ENCODE assay signal across 8 mouse cellular contexts in the genomic region with DNA sequence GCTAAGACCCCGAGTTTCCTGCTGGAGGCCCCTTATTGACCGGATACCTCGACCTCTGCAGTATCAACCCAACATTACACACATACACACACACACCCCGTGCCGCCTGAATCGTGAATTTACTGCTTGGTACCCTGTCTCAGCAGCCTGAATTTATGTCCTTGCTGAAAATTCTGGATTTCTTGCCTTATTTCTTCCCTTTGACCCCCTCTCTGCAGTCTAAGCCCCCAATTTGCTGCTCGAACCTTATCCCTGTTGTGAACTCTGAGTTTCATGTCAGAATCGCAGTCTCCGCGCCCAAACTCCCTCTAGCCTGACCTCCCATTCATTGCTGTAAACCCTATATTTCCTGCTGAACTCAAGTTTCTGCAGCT. TPM values are rescaled to one million over a fixed set of nuclear protein-coding genes. Genes with fewer than 3 reads are reported as not detected.
DNase-seq lines count a peak whose midpoint lies in the region; ATAC-seq lines count a peak whose summit lies in the region.

No protein-coding gene starts in this region.

- peak overlapping the region; percentile 84 for H3K4me2 ChIP-seq in kidney, embryonic 16.5 days (replicated peaks; ENCODE audit: low read depth, low read length)
- peak overlapping the region; percentile 91 for H3K4me2 ChIP-seq in hindbrain, embryonic 15.5 days
- peak overlapping the region; percentile 95 for H3K4me2 ChIP-seq in midbrain, embryonic 16.5 days (ENCODE audit: low read length)

- no peaks in the 10 kb centered on the region for H3K9me3 ChIP-seq in kidney, embryonic 16.5 days (ENCODE audit: low read length)
- H3K9me3 ChIP-seq in embryonic facial prominence, embryonic 10.5 days, result no peaks in the 10 kb centered on the region
- no peaks in the 10 kb centered on the region for H3K9me3 ChIP-seq in hindbrain, embryonic 15.5 days
- no peaks in the 10 kb centered on the region for H3K9me3 ChIP-seq in midbrain, embryonic 16.5 days (replicated peaks; ENCODE audit: control insufficient read depth, low read length, poor library complexity, severe bottlenecking)

- H3K36me3 ChIP-seq in kidney, embryonic 16.5 days (ENCODE audit: insufficient read depth, low read length), result peaks cover 21% of the 10 kb centered on the region
- H3K36me3 ChIP-seq in embryonic facial prominence, embryonic 10.5 days (replicated peaks), result peaks cover 44% of the 10 kb centered on the region
- H3K36me3 ChIP-seq in hindbrain, embryonic 15.5 days, result peaks cover 13% of the 10 kb centered on the region
- 0 out of 2 replicates have a peak, but pooled peaks cover under 1% of the 10 kb centered on the region for H3K36me3 ChIP-seq in midbrain, embryonic 16.5 days (ENCODE audit: control insufficient read depth, insufficient read depth, low read length)

- peak overlapping the region; percentile 73 for H3K4me3 ChIP-seq in kidney, embryonic 16.5 days (ENCODE audit: low read length)
- peak overlapping the region; percentile 93 for H3K4me3 ChIP-seq in embryonic facial prominence, embryonic 10.5 days
- H3K4me3 ChIP-seq in hindbrain, embryonic 15.5 days, result peak overlapping the region; percentile 76
- peak overlapping the region; percentile 76 for H3K4me3 ChIP-seq in midbrain, embryonic 16.5 days (ENCODE audit: low read depth, low read length)

- peak overlapping the region; percentile 93 for H3K9ac ChIP-seq in kidney, embryonic 16.5 days (replicated peaks; ENCODE audit: low read length)
- H3K9ac ChIP-seq in hindbrain, embryonic 15.5 days, result peak overlapping the region; percentile 95
- H3K9ac ChIP-seq in midbrain, embryonic 16.5 days (ENCODE audit: low read depth, low read length), result peak overlapping the region; percentile 91

- DNase-seq in kidney, adult 8-10 months, result no peak
- peak; percentile 41 for DNase-seq in embryonic facial prominence, embryonic 10.5 days (ENCODE audit: low spot score)
- DNase-seq in right cerebral cortex, postnatal 25 days, result no peak
- DNase-seq in frontal cortex, postnatal 36 days (ENCODE audit: low spot score in 2 of 2), result no peak

- no peak for ATAC-seq in kidney, embryonic 16.5 days (ENCODE audit: low FRiP score, low TSS enrichment)
- ATAC-seq in hindbrain, embryonic 15.5 days (ENCODE audit: low FRiP score, low read depth), result no peak
- no peak; the same call in 1 of the 2 replicates for ATAC-seq in midbrain, embryonic 16.5 days
- ATAC-seq in monocyte, adult 5-6 weeks (replicated peaks; ENCODE audit: insufficient number of reproducible peaks, low FRiP score, low TSS enrichment, poor library complexity, severe bottlenecking), result no peak

- no peaks in the 10 kb centered on the region for H3K27me3 ChIP-seq in kidney, embryonic 16.5 days (ENCODE audit: insufficient read depth, low read length)
- no peaks in the 10 kb centered on the region for H3K27me3 ChIP-seq in embryonic facial prominence, embryonic 10.5 days (replicated peaks; ENCODE audit: low read depth, poor library complexity, severe bottlenecking)
- no peaks in the 10 kb centered on the region for H3K27me3 ChIP-seq in hindbrain, embryonic 15.5 days
- no peaks in the 10 kb centered on the region for H3K27me3 ChIP-seq in midbrain, embryonic 16.5 days (ENCODE audit: control insufficient read depth, insufficient read depth, low read depth, low read length)

- under 1% methylated on average over 10 of the region's 10 CpGs for WGBS in kidney, embryonic 16.5 days
- 11% methylated on average over 10 of the region's 10 CpGs for WGBS in embryonic facial prominence, embryonic 10.5 days
- 9% methylated on average over 10 of the region's 10 CpGs for WGBS in hindbrain, embryonic 15.5 days
- WGBS in midbrain, embryonic 16.5 days, result 6% methylated on average over 10 of the region's 10 CpGs

- H3K4me1 ChIP-seq in kidney, embryonic 16.5 days (ENCODE audit: insufficient read depth, low read length), result peaks cover 35% of the 10 kb centered on the region
- peaks cover 54% of the 10 kb centered on the region for H3K4me1 ChIP-seq in embryonic facial prominence, embryonic 10.5 days
- H3K4me1 ChIP-seq in hindbrain, embryonic 15.5 days (replicated peaks), result peaks cover 39% of the 10 kb centered on the region
- H3K4me1 ChIP-seq in midbrain, embryonic 16.5 days (ENCODE audit: control insufficient read depth, insufficient read depth, low read length), result peaks cover 29% of the 10 kb centered on the region

- peak overlapping the region; percentile 87 for H3K27ac ChIP-seq in kidney, embryonic 16.5 days (ENCODE audit: low read length)
- peak overlapping the region; percentile 99 for H3K27ac ChIP-seq in embryonic facial prominence, embryonic 10.5 days (replicated peaks)
- H3K27ac ChIP-seq in hindbrain, embryonic 15.5 days (replicated peaks), result peak overlapping the region; percentile 93
- peak overlapping the region; percentile 97 for H3K27ac ChIP-seq in midbrain, embryonic 16.5 days (ENCODE audit: low read length)

RNA-seq across cellular contexts. Expression of gene Mum1, which starts 0.9 kb away (rescaled TPM):
- polyA plus RNA-seq in kidney, embryonic 16.5 days (2015; fragmentation: Nextera tagmentation; extraction: Ambion mirVana), result 72.2 and 74.6 TPM in 2 replicates
- 95.9 and 98.1 TPM in 2 replicates for polyA plus RNA-seq in embryonic facial prominence, embryonic 10.5 days (2016; fragmentation: Nextera tagmentation; extraction: Ambion mirVana)
- polyA plus RNA-seq in hindbrain, embryonic 15.5 days (2015; fragmentation: Nextera tagmentation; extraction: Ambion mirVana), result 36.5 and 38.6 TPM in 2 replicates
- 47.8 and 51.1 TPM in 2 replicates for polyA plus RNA-seq in midbrain, embryonic 16.5 days (2015; fragmentation: Nextera tagmentation; extraction: Ambion mirVana)
- 43.7 to 46.7 TPM (median 46.2 TPM) in 3 replicates for total RNA-seq in monocyte, adult 5-6 weeks (2017)

RNA-seq across cellular contexts. Expression of gene Ndufs7, which starts 21.8 kb away (rescaled TPM):
- polyA plus RNA-seq in kidney, embryonic 16.5 days (2015; fragmentation: Nextera tagmentation; extraction: Ambion mirVana), result 398 and 444 TPM in 2 replicates
- 303 and 309 TPM in 2 replicates for polyA plus RNA-seq in embryonic facial prominence, embryonic 10.5 days (2016; fragmentation: Nextera tagmentation; extraction: Ambion mirVana)
- polyA plus RNA-seq in hindbrain, embryonic 15.5 days (2015; fragmentation: Nextera tagmentation; extraction: Ambion mirVana), result 311 and 321 TPM in 2 replicates
- 263 and 302 TPM in 2 replicates for polyA plus RNA-seq in midbrain, embryonic 16.5 days (2015; fragmentation: Nextera tagmentation; extraction: Ambion mirVana)
- total RNA-seq in monocyte, adult 5-6 weeks (2017), result 60.9 to 74.8 TPM (median 61.4 TPM) in 3 replicates

RNA-seq across cellular contexts. Expression of gene Gamt, which starts 33.7 kb away (rescaled TPM):
- 38.1 and 38.3 TPM in 2 replicates for polyA plus RNA-seq in kidney, embryonic 16.5 days (2015; fragmentation: Nextera tagmentation; extraction: Ambion mirVana)
- 24.4 and 25.0 TPM in 2 replicates for polyA plus RNA-seq in embryonic facial prominence, embryonic 10.5 days (2016; fragmentation: Nextera tagmentation; extraction: Ambion mirVana)
- 24.6 and 28.1 TPM in 2 replicates for polyA plus RNA-seq in hindbrain, embryonic 15.5 days (2015; fragmentation: Nextera tagmentation; extraction: Ambion mirVana)
- 15.8 and 19.5 TPM in 2 replicates for polyA plus RNA-seq in midbrain, embryonic 16.5 days (2015; fragmentation: Nextera tagmentation; extraction: Ambion mirVana)
- total RNA-seq in monocyte, adult 5-6 weeks (2017), result 3.8 to 4.7 TPM in 2 of 3 replicates, not detected in the other

RNA-seq across cellular contexts. Expression of gene Dazap1, which starts 34.1 kb away (rescaled TPM):
- polyA plus RNA-seq in kidney, embryonic 16.5 days (2015; fragmentation: Nextera tagmentation; extraction: Ambion mirVana), result 52.7 and 55.4 TPM in 2 replicates
- 56.2 and 58.5 TPM in 2 replicates for polyA plus RNA-seq in embryonic facial prominence, embryonic 10.5 days (2016; fragmentation: Nextera tagmentation; extraction: Ambion mirVana)
- polyA plus RNA-seq in hindbrain, embryonic 15.5 days (2015; fragmentation: Nextera tagmentation; extraction: Ambion mirVana), result 46.9 and 51.3 TPM in 2 replicates
- 43.7 and 51.9 TPM in 2 replicates for polyA plus RNA-seq in midbrain, embryonic 16.5 days (2015; fragmentation: Nextera tagmentation; extraction: Ambion mirVana)
- 85.1 to 132 TPM (median 92.5 TPM) in 3 replicates for total RNA-seq in monocyte, adult 5-6 weeks (2017)

RNA-seq across cellular contexts. Expression of gene Efna2, which starts 47.9 kb away (rescaled TPM):
- polyA plus RNA-seq in kidney, embryonic 16.5 days (2015; fragmentation: Nextera tagmentation; extraction: Ambion mirVana), result 11.0 and 11.8 TPM in 2 replicates
- polyA plus RNA-seq in embryonic facial prominence, embryonic 10.5 days (2016; fragmentation: Nextera tagmentation; extraction: Ambion mirVana), result 45.2 and 50.1 TPM in 2 replicates
- 29.1 and 33.6 TPM in 2 replicates for polyA plus RNA-seq in hindbrain, embryonic 15.5 days (2015; fragmentation: Nextera tagmentation; extraction: Ambion mirVana)
- 37.3 and 43.3 TPM in 2 replicates for polyA plus RNA-seq in midbrain, embryonic 16.5 days (2015; fragmentation: Nextera tagmentation; extraction: Ambion mirVana)
- total RNA-seq in monocyte, adult 5-6 weeks (2017), result 1.0 TPM in 1 of 3 replicates, not detected in the others
